Mouse (Mus musculus): ENCODE data around the gene Rwdd2a.

GRCm38 (mm10) chr9:86549637-86550162, 22.1 kb upstream of the Rwdd2a start:
- no peak for TF ChIP-seq CTCF (IDR thresholded peaks at IDR 0.05; ENCODE audit: low read depth)
- TF ChIP-seq EP300 (IDR thresholded peaks at IDR 0.05; ENCODE audit: low read depth), result no peak
